Mouse (Mus musculus) ES-E14 (cell line): ENCODE results near the gene Rab33b. TPM values are rescaled to one million over a fixed set of nuclear protein-coding genes. Genes with fewer than 3 reads are reported as not detected.
A peak's percentile ranks its signal among the peaks of the same experiment; 100 is the strongest.

Source experiments
- DNase-seq: peaks from one replicate; pipeline ENCODE4 v3.0.0-alpha.2; 2013; ENCODE audit warnings: low read depth, low spot score
- H3K27ac ChIP-seq: 2 replicates; pipeline ENCODE4 v1.5.1; 2012; ENCODE audit warnings: low read depth, mild to moderate bottlenecking, low read length, moderate library complexity, mixed read lengths; ENCODE audit not compliant: poor library complexity, insufficient read depth, severe bottlenecking
- H3K36me3 ChIP-seq: 2 replicates; pipeline ENCODE4 v1.6.1; 2012; ENCODE audit warnings: mild to moderate bottlenecking, low read length, moderate library complexity, mixed read lengths; ENCODE audit not compliant: control insufficient read depth, poor library complexity, insufficient read depth, severe bottlenecking
- H3K4me1 ChIP-seq, 2 experiments: fragments of 150-350 bp in 1 of 2; sonication (generic) in 1 of 2; 2 replicates each; pipeline ENCODE4 v1.6.1; 2012; ENCODE audit warnings: low read length in 2 of 2, mild to moderate bottlenecking in 1 of 2, mixed read lengths in 1 of 2; ENCODE audit not compliant: control insufficient read depth in 2 of 2, insufficient read depth in 2 of 2, poor library complexity in 1 of 2
- H3K4me3 ChIP-seq, 2 experiments: fragments of 150-350 bp in 1 of 2; sonication (generic) in 1 of 2; 2 replicates each; pipeline ENCODE4 v1.5.1; 2012; ENCODE audit warnings: low read length in 2 of 2, low read depth in 1 of 2, mild to moderate bottlenecking in 1 of 2, mixed read lengths in 1 of 2; ENCODE audit not compliant: insufficient read depth in 1 of 2, poor library complexity in 1 of 2, severe bottlenecking in 1 of 2
- H3K9ac ChIP-seq: 2 replicates; pipeline ENCODE4 v1.6.1; 2012; ENCODE audit warnings: low read depth, mild to moderate bottlenecking, low read length, mixed read lengths; ENCODE audit not compliant: poor library complexity, insufficient read depth, severe bottlenecking
- H3K9me3 ChIP-seq: fragments of 150-350 bp; sonication (generic); 2 replicates; pipeline ENCODE4 v1.6.1; 2012; ENCODE audit warnings: low read depth, mild to moderate bottlenecking, low read length; ENCODE audit not compliant: control insufficient read depth, insufficient read depth
- CHD2 ChIP-seq: IDR thresholded peaks from 2 replicates; pipeline ENCODE4 v1.6.1; 2014; ENCODE audit warnings: mild to moderate bottlenecking, low read depth, low read length, inconsistent platforms
- HCFC1 ChIP-seq: IDR thresholded peaks from 2 replicates; pipeline ENCODE4 v1.6.1; 2012; ENCODE audit warnings: low read length, inconsistent platforms, borderline replicate concordance; ENCODE audit not compliant: insufficient read depth
- MAFK ChIP-seq: IDR thresholded peaks from 2 replicates; pipeline ENCODE4 v1.6.1; 2014; ENCODE audit warnings: mild to moderate bottlenecking, low read depth, low read length, inconsistent platforms; ENCODE audit not compliant: insufficient read depth
- ZC3H11A ChIP-seq: IDR thresholded peaks from 2 replicates; pipeline ENCODE4 v1.6.1; 2012; ENCODE audit warnings: low read depth, mild to moderate bottlenecking, inconsistent platforms, low read length, borderline replicate concordance
- ZNF384 ChIP-seq: IDR thresholded peaks from 2 replicates; pipeline ENCODE4 v1.6.1; 2012; ENCODE audit warnings: low read depth, low read length, inconsistent platforms
- in situ Hi-C, 2 experiments: fragments of 600-800 bp; cut with MboI; formaldehyde crosslinking; loops; one replicate each; pipeline ENCODE4 v1.15.1; 2025; ENCODE audit warnings: low sequenced_read_pairs in 2 of 2, inconsistent platforms in 1 of 2; ENCODE audit not compliant: unreplicated experiment in 2 of 2
- total RNA-seq: library from RNA; depleted of rRNA; stranded (reverse); fragments of 300-350 nt; gene quantifications from 2 replicates; pipeline ENCODE4 v1.2.3, GENCODE M21; 2012

Gene Rab33b
- total RNA-seq, 1 experiment: 7.5 TPM

DNA sequence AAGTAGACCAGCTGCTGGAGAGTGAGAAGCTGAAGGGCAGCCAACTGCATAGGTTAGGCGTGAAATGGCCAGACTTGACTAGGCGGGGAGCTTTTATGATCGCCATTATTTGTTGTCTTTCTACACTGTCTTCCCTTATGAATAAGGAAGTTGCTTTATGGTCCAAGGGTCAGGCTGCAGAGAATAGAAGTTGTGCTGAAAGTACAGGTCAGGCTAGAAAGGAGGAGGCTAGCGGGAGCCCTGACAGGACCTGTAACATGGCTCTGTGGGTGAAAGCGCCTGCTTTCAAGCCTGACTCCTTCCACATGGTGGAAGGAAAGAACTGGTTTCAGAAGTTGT, 48.5 kb downstream of the Rab33b start:
- peaks cover 21% of the 10 kb centered on the region for H3K36me3 ChIP-seq
- in situ Hi-C loops: no loop called here

DNA sequence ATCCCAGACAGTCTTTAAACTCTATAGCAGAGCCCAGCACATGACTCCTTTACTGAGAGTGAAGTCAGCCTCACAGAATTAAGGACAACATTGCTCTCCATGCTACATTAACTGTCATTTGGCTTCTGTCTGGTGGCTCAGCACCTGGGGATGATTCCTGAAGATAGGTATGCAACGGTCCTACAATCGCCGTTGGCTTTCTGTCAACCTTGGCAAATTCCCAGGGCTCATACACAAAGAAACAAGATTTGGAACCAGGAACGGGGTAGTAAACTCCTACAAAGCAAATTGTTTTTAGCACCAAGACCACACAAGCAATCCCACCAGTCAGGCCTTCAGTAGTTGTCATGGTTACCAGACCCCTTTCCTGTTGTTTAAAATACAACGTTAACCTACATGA, 49.9 kb downstream of the Rab33b start:
- Histone ChIP-seq H3K36me3 (peaks cover 18% of the 10 kb centered on the region), H3K4me3 (no peak overlapping the region), H3K4me1 (peaks cover 0 to 2% of the 10 kb centered on the region in 2 experiments; a peak in 1 of 4 replicates), H3K9ac (no peak overlapping the region), H3K9me3 (no peaks in the 10 kb centered on the region), H3K27ac (no peak overlapping the region)
- no peak for DNase-seq
- in situ Hi-C loops: no loop called here
- no peak for TF ChIP-seq HCFC1
- TF ChIP-seq ZC3H11A: no peak
- no peak for TF ChIP-seq ZNF384
- no peak for TF ChIP-seq MAFK
- no peak for TF ChIP-seq CHD2

More for the DNA sequence above, 48.5 kb downstream of the Rab33b start:
- TF ChIP-seq CHD2 (no peak), ZC3H11A (no peak), MAFK (no peak), ZNF384 (no peak), HCFC1 (no peak)
- no peak for DNase-seq
- H3K27ac ChIP-seq: no peak overlapping the region
- H3K9ac ChIP-seq: no peak overlapping the region; the same call in 1 of the 2 replicates
- H3K4me3 ChIP-seq: no peak overlapping the region
- H3K9me3 ChIP-seq: no peaks in the 10 kb centered on the region
- H3K4me1 ChIP-seq: peaks cover 0 to 2% of the 10 kb centered on the region in 2 experiments; a peak in 1 of 4 replicates

DNA sequence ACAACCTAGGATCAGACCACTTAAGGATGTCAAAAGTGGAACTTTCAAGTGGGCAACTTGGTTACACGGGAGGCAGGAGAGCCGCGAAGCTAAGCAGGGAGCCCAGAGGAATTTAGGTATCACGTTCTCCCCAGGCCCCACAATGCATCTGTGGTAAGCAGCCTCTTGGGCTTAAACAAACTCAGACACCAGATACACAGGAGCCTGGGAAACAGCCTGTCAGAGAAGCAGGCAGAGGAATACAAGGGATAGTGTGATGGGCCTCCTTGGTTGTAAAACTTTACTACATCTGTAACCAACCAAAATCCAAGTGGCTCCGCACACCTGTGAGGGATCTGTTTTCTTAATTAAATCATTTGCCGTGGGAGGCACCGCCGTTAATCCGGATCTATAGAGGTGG, 50.3 kb downstream of the Rab33b start:
- Histone ChIP-seq H3K4me1 (peaks cover 0 to 2% of the 10 kb centered on the region in 2 experiments; a peak in 1 of 4 replicates), H3K36me3 (peaks cover 18% of the 10 kb centered on the region), H3K9me3 (no peaks in the 10 kb centered on the region), H3K27ac (no peak overlapping the region), H3K4me3 (no peak overlapping the region), H3K9ac (no peak overlapping the region)
- in situ Hi-C loops: no loop called here
- no peak for TF ChIP-seq CHD2
- no peak for TF ChIP-seq ZC3H11A
- no peak for TF ChIP-seq MAFK
- no peak for TF ChIP-seq HCFC1
- no peak for TF ChIP-seq ZNF384
- DNase-seq: no peak

DNA sequence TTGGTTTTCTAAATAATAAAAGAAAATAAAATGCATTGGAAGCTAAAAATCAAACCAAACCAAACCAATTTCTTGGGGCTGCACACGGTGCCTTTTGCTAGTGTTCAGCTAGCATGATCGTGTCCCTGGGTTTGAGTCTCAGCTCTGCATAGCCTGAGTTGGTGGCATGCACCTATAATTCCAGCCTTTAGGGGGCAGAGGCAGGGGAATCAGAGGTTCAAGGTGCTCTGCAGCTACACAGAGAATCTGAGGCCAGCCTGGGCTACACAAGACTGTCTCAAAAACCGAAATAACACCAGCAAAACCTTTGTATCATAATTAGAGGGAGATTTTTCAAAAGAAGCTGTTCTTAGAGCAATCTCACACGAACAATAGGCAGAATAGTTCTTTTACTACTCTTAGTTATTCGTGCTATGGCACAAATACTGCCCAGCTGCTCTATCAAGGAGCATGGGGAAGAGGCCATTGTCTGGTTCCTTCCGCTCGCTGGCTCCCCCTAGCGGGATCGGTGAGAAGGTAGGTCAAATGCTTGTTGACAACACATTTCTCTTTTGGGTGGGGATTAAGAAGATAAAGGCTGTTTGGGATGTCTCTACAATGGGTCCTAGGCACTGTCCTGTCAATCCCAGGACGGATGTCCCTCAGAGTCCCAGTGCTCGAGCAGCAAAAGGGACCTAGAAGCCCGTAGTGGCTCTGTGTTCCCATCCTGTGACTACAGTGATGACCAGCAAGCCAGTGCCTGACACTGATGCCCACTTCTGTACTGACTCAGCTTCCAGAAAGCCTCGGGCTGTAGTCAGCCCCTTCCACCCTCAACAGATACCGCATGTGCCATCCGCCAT, 56.1 kb downstream of the Rab33b start:
- H3K27ac ChIP-seq: no peak overlapping the region
- peak; percentile 94 for DNase-seq

More for the DNA sequence above, 56.1 kb downstream of the Rab33b start:
- Histone ChIP-seq H3K9ac (no peak overlapping the region), H3K36me3 (peaks cover 17% of the 10 kb centered on the region), H3K4me3 (peak overlapping the region in 1 of 2 experiments; percentile 8; a peak in 1 of 4 replicates), H3K4me1 (peaks cover 0 to 5% of the 10 kb centered on the region in 2 experiments; a peak in 2 of 4 replicates), H3K9me3 (no peaks in the 10 kb centered on the region)
- TF ChIP-seq ZNF384 (no peak), HCFC1 (no peak), MAFK (no peak), CHD2 (no peak), ZC3H11A (no peak)
- in situ Hi-C loops: no loop called here
